Mouse (Mus musculus) monocyte, adult 2 months (primary cell): ENCODE data around the gene Slc35b2.
A peak's percentile ranks its signal among the peaks of the same experiment; 100 is the strongest.

Experiments
- DNase-seq, 2 experiments: peaks; one replicate each; pipeline ENCODE4 v3.0.0; 2022; ENCODE audit warnings: low spot score in 2 of 2, low read depth in 1 of 2

Gene Slc35b2

DNA sequence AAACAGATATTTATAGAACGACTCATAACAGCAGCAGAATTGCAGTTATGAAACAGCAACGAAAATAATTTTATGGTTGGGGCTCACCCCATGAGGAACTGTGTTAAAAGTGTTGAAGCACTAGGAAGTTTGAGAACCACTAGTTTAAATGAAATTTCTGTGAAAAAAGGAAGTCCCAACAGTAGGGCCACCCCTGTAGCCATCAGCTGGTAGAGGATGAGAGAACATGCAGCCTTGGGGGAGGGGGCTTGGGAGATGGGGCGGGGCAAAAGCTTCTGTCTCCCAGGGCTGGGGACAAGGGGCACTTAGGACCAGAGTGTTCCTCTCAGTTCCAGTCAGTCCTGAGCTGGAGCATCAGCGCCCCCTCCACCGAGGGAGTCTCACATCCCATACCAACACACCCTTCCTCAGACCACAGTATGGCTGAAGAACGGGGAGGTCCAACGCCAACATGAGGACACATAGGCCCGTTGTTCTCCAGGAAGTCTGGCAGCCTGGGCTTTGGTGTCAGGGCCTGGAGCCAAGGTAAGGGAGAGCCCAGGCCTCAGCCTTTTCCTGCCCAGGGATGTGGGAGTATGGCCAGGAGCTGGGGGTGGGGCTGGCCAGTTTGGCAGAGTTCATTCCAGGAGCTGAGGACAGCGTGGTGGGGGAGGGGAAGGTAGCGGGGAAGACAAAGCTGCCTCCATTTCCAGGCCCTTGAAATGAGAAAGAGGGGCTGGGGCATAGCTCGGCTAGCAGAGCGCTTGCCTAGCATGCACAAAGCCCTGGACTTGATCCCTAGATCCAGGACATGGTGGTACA is 20.6 kb downstream of the Slc35b2 start:
- DNase-seq, result no peak

DNA sequence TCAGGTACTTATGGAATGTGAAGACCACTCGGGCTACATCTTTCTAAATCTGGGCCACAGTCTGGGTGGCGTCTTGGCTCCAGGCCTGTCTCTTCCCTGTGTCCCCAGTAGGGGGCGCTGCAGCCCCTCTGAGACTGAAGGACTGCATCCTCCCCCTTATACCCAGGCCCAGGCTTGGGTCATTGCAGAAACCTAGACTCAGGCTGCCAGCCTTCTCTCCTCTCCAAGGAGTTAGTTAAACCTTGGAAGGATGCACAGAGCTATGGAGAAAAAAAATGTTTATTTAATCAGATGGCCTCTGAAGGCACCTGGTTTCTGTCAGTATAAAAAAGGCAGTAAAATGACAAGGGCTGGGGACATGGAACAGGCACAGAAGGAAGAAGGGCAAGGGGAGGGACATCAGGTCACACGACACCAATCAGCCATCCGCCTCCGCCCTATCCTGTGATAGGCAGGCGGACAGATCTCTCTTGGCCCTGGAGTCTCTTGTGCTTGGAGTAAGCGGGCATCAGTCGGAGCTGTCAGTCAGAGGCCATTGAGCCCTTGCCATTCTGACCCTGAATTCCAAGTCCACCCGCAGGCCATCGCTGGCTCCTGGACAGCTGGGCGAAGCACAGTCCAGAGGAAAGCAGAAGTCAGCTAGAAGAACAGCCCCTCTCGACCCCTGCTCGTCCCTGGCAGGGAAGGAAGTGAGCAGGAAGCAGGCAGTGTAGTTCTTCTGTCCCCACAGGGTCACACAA is 21.4 kb downstream of the Slc35b2 start:
- peak in 1 of 2 experiments; percentile 50 for DNase-seq

DNA sequence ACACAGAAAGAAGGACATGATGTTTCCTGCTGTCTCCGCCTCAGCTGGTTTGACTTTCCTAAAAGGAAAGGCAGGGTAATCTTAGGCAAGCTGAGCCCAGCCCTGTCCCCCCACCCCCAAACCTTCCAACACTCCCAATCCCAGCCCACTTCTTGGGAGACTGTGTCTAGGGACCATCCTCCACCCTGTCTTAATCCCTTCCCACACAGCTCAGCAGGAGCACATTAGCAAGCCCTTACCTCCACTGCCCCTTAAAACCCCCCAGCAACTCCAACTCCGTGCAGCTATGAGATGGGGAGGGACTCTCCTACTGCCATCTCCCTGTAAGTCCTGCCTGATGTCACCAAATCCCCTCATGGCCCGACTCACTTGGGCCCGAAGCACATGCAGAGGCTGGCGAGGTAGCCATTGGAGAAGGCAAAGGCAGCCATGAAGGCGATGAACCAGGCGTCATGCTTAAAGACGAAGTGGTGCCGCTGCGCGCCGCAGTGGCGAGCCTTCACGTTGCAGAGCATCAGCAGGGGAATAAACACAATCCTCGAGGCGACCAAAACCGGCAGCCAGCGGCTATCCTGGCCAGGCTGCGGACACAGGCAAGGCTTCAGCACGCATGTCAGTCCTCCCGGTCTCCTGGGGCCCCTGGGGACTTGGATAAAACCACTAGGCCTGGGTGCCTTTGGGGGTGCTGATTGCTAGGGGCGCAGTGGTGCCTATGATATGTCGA is 22.2 kb downstream of the Slc35b2 start:
- no peak for DNase-seq

DNA sequence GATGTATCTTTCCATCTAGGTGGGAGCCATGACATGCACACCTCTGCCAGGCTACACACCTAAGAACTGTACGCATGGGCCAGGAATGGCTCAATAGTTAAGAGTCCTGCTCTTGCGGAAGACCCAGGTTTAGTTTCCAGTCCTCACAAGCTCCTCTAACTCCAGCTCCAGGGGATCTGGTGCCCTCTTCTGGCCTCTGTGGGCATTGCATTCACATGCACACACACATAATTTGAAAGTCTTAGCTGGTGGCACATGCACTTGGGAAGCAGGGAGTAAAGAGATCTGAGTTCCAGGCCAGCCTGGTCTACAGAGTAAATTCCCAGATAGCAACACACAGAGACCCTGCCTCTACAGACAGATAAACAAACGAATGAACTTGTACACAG is 22.8 kb downstream of the Slc35b2 start:
- DNase-seq, result no peak

DNA sequence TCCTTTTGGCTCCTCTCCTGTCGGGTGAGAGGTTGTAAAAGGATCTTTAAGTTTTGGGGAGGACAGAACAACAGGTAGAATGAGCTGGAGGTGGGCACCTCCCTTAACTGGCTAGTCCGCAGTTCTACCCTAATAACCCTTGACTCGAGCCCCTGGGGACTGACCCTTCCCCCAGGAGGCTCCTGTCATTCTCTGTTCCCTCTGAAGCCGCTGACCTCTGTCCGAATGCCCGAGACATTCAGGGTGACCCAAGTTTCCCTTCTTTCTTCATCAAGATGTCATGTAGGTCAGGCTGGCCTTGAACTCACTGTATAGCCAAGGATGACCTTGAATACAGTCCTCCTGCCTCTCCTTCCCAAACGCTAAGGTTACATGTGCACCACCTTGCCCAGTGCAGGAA is 24.7 kb downstream of the Slc35b2 start:
- no peak for DNase-seq

DNA sequence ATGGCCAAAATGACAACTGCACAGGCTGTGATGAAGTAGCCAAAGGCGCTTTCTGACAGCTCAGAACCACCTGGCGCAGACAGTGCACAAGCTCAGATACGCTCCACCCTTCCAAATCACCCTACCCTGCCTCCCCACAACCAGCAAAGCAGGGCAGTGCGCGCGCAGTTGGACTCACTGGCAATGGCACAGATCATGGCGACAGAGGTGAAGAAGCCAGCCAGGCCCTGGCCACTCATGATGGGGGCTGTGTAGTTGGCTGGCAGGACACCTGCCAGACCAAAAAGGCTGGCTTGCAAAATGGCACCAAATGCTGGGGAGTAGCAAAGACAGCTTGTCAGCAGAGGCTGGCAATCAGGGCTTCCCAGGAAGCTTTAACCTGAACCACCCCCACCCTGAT is 25.6 kb downstream of the Slc35b2 start:
- DNase-seq, result no peak

DNA sequence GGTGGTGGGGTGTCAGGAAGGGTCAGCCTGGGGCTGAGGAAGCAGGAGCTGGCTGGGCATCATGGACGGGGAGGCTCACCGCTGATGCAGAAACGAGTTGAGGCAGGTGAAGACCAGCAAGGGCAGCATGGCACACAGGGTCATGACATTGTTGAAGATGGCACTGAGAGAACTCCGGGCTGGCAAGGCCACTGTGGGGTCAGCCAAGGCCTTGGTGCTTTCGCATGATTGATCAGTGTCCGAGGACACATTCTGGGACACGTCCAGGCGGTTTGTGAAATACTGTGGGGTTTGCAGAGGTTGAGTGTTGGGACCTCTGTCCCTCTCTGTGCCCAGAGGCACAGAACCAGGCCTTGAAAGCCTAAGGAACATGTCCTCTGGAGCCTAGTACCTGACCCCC is 26.2 kb downstream of the Slc35b2 start:
- no peak for DNase-seq

DNA sequence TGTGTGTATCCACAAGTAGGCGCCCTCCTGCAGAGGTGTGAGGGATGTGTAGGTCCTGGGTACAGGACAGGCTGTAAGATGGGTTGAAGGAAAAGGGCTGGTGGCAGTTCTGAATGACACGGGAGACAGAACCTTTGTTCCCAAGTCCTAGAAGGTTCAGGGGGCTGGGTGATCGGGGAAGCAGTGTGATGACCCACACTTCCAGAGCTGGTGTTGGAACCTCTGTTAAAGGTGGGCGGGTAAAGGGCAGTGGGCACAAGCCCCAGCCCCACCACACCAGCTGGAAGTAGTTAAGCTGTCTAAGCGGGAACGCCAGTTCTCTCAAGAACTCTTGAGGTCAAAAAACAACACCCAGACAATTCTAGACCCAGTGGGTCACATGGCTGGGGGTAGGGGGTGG is 26.7 kb downstream of the Slc35b2 start:
- DNase-seq, result no peak

DNA sequence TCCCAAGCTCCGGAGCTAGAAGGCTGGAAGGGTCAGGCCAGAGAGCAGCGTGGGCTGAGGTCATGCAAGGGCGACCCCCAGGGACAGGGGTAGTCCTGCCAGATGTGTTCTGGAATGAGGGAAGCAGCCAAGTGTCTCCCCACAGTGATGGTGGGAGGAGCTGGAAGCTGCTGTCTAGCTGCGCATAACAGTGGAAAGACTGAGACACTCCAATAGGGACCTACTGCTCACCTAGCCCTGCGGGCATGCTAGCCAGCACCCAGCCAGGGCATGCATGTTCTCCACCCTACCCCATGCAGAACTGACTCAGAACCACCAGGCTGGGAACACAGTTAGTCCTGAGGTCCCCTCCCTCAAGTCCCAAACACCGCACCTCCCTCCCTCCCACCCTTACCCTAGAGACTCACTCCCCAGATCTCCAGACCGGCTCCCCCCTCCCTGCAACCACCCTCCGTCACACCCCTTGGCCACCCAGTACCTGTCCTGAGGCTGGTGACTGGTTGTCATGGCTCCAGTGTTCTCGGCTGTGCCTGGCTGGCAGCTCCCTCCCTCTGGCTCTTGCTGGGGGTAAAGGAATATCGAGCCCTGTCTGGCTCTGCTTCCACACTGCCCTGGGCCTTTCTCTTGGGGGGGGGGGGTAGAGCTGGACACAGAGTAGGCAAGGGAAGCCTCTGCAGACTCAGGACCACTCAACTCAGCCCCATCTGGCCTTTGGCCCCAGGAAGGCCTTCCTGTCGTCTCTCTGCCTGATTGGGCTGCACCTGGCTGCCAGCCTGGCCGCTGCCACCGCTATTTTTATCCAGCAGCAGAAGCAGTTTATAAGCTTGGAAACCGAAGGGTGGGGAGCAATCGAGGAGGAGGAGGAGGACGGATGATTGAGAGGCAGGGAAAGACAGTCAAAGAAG is 28.3 kb downstream of the Slc35b2 start:
- DNase-seq, result no peak

DNA sequence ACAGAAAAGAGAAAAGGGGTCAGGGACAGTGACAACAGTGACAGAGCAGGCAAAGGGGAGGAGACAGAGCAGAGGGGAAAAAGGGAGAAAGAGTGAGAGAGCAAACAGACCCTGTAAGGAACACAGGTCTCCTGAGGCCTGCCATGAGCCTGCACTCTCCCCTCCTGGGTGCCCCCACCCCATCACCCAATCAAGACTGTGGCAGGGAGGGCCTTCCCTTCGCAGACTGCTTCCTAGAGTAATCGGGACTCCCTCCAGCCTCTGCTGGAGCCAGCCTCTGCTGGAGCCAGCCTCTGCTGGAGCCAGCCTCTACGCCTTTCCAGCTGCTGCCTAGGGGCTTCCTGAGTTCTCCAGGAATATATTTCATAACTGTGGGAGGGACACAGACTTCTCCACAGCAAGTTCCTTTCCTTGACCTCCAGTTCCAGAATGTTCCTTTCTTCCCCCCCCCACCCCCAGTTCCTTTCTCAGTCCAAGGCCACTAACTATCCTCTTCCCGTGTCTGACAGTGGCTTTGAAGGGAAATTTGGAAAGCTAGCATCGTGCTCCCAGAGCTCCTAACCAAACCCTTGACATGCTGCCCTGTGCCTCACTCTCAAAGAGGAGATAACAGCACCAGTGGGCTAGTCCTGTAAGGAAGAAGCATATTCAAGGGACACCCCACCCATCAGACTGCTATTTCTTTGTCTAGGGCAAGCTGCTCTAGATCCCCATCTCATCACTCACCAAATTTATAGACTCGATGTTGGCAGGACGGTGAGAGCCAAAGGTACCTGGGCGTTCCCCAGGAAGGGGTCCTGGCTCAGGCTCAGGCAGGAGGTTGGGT is 29.1 kb downstream of the Slc35b2 start:
- no peak for DNase-seq

DNA sequence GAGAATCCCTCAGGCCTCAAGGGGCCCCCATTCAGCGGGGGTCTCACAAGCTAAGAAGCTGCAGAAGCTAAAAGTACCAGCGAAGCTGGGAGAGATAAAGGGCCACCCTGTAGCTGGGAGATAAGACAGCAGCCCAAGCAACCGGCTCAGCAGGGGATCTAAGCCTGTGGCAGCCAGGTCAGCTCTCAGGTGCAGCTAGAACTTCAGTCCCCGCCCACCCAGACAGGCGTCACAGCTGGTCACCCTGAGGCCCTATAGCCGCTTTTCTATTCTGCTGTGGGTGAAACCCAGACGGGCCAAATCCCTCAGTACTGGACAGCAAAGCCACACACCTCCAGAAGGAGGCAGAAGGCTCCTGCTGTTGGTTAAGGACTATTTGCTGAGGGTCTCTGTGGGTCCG is 29.8 kb downstream of the Slc35b2 start:
- DNase-seq, result no peak

DNA sequence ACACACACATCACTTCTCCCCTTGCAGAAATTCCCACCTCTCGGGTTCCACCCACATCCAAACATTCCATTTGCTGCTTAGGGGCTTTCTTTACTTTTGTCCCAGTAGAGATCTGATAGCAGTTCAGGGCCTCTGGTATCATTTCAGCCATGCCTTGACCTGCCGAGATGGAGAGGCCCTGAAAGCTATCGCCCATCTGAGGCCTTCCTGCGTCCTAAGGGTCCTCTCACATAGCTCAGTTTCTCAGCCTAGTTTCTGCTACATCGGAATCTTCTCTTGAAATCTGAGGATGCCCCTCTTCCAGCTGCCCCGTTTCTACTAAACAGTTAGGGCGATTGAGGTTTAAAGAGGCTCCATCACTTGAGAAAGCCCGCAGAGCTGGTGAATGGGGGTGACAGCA is 30.5 kb downstream of the Slc35b2 start:
- no peak for DNase-seq

DNA sequence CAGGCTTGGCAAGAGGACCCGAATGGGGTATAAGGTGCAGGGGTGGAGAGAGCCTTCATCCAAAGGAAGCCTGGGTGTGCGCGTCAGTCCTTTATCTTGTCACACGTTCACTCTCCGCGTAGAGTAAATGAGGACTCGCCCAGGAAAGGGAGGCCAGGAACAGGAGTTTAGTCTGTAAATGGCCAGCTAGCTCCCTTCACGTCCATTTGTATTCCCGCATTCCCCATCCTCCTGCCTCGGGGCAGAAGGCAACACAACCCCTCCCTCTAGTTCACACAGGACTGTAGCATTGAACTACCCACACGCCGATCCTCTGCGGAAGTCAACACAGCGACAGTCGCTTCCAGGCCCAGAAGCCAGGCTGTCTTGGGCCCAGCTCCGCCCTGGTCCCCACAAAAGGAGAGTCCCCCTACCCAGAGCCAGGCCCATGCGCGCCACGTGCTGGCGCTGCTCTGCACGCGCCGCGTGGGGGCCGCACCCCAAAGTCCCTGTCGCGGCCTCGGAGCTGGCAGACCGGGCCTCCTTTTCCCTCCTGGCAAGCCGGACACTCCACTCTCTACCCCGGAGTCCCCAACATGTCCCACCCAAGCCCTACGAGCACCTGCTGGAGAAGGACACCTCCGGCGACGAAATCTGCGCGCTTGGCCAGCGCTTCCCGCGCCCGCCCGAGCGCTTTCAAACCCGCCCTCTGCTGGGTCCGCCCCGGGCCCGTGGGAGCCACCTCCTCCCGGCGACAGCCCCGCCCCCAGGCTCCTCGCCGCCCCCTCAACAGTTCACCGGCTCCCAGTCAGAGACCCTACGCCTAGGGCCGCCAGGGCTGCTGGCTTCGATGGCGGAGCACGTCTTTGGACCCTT is 31.4 kb downstream of the Slc35b2 start:
- peak in 1 of 2 experiments; percentile 37 for DNase-seq

DNA sequence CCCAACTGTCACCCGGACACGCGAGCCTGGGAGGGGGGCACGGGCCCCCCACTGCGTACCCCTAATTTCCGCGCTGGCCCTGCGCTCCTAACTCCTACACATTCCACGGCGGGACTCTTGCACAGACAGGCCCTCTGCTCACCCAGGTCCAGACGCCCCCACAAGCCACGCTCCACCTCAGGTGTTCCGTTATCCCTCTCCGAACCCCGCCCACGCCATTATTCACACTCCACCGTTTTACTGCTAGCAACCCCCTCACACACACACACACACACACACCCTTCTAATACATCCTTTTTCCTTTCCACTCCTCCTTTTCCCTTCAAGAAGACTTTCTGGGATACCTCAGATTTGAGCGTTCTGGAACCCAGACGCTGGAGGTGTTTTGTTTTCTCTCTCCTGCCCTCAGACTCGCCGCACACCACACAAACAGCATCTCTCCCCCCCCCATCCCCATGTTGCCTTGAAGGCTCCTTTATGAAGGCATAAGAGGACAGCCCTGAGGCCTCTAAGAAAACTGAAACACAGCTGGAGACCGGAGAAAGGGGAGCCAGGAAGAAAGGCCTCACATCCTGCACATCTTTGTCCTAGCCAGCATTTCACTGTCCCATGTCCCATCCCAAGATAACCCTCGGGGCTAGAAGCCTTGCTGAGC is 32.2 kb downstream of the Slc35b2 start:
- no peak for DNase-seq

DNA sequence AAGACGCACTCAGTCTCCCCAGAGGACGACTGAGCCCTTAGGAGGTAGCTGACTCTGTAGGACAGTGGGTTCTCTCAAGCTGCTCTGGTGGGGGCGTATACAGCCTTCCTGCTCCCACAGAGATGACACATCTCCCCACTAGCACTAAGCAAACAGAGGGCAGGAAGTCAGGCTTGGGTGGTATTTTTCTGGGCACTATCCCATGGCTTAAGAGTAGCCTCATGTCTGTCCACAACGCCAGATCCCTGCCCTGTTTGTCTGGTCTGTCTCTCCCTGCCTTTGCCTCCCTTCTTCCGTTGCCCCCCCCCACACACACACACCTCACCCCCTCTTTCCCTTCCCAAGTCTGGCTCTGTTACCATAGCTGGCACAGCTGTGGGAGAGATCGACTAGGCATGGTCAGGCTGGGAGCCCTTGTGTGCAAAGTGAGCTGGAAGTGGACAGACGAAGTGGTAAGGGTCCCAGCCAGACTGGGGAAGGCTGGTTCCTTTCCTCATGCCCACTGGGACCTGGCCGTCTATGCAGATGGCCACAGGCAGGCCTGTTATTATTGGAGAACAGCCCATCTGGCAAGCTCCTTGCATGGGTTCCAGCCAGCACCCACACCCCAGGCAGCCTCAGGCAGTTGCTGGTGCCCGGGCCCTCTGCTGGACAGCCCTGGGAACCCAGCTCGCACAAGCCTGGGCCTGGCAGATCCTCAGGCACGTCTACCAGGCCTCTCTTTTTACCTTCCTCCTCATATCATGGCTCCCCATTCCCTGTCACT is 33.1 kb downstream of the Slc35b2 start:
- DNase-seq, result peak in 1 of 2 experiments; percentile 42

DNA sequence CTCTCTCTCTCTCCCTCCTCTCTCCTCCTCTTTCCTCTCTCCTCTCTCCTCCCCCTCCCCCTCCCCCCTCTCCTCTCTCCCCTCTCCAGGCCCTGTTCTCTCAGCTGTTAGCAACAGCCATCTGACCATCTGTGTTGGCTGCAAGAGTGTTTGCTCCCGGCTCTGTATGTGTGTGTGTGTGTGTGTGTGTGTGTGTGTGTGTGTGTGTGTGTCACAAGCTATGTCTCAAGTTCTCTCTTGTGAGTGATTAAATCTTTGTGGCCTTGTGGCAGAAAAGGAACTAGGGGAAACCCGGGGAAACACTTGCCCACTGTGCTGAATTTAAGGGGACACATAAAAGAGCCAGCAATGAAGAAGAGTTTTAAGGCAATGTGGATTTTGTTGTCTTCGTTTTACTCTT is 34.1 kb downstream of the Slc35b2 start:
- no peak for DNase-seq

DNA sequence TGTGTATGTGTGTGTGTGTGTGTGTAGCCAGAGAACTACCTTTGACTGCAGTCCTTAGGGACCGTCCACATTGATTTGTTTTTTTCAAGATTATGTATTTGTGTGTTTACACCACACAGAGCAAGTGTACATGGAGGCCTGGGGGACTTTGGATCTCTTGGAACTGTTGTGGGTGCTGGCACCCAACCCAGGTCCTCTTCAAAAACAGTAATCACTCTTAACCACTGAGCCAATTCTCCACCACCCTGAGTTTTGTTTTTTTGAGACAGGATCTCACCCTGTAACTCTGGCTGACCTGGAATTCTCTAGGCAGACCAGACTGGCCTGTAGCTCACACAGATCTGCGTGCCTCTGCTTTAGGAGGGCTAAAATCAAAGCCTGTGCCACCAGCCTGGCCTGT is 34.7 kb downstream of the Slc35b2 start:
- DNase-seq, result no peak

DNA sequence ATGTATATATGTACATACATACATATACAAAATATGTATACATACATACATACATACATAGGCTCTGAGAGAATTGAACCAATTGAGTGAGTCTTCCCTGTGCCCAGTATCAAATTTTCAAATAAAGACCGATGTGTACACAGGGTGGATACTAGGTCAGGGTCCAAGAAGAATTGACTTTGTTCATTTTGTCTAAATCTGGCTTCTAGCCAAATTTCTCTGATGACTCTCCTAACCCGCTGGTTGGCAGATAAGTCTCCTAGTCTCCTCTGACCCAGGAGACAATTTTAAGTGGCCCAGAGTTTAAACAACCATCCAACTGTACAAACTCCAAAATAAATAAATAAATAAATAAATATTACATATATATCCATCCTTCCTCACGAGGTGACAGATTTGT is 35.2 kb downstream of the Slc35b2 start:
- DNase-seq, result no peak
